Mouse (Mus musculus) right cerebral cortex, postnatal 10 days (tissue): ENCODE measurements around the gene Lrrc26.
A peak's percentile ranks its signal among the peaks of the same experiment; 100 is the strongest.
"Not testable (repeated sequence)": the region's sequence is repeated elsewhere in the genome, so short reads cannot be mapped to it uniquely, and the experiment has no call there.

Experiments
- DNase-seq, 2 experiments: peaks; one replicate each; pipeline ENCODE4 v3.0.0; 2021; ENCODE audit warnings: low spot score in 2 of 2

Gene Lrrc26

GRCm38 (mm10) chr2:25289651-25290050 lies at the start of gene Lrrc26:
Gene Lrrc26, plus strand, starts transcription at chr2:25289915.
- DNase-seq, result peak in 1 of 2 experiments; percentile 74

DNA sequence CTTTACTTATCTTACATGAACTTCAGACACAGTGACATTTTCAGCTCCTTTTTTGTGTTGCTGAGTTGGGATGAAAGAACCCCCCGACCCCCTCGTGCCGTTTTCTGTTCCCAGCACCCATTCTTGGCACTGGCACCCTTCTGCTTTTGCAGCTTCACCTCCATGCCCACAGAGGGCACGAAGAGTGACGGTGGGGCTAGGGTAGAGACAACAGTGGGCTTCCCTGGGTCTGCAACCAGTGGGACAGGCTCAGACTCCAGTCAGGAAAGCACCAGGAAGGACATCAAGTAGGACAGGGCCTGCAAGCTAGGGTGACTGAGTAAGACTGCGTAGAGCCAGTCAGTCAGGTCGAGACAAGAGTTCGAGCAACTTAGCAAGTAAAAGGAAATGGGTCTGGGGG lies 49.4 kb upstream of the Lrrc26 start:
- no peak for DNase-seq

DNA sequence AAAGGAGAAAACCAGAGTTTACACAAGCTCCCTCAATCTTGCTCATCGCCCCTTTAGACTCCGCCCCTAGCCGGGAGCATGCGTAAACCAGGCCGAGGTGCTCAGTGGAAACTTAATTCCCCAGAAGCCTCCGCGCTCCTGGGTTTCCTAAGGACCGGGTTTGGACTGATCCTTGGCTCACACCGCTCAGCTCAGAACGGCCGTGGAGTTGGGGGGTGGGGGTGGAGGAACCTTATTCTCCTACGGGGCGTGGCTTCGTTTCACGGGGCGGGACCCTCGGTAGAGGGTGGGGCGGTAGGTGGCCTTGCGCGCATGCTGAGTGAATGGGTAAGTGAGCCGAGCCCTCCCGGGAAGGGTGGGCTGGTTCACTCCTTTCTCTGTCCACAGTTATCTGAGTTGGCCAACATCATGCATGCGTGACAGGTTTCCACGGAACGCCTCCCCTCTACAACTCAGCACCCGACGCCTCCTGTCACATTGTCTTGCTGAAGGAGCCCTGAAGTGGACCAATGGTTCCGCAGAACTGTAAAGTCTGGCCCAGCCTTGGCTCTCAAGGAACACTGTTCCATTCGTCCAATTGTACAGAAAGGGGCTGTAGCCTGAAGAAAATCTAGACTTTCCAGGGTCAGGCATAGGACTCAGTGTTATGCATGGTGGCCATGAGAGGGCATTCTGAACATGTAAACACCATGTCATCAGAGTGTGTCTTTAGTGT lies 48.8 kb upstream of the Lrrc26 start:
- DNase-seq, result peak; percentile 82 to 84

DNA sequence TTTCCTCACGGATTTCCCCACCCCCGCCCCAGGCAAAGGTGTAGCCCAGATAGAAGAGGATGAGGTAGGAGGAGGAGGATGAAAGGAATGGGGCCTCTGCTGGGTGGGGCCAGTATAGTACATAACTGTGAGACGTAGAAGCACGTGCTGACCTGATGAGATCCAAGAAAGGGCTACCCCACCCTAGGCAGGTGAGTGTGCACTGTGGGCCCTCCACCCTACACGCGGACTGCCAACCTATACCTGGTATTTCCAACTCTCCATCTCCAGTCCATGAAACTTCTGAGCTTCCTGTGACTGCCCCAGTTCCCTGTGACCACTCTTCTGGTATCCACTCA lies 48.3 kb upstream of the Lrrc26 start:
- DNase-seq, result no peak

- peak; percentile 65 for DNase-seq
These were observed 47.6 kb upstream of the Lrrc26 start, which contains the start of the genes Rnf208 and Cysrt1 for GRCm38 (mm10) chr2:25242101-25242506. Gene Rnf208, plus strand, starts transcription at chr2:25242255. Gene Cysrt1, minus strand, starts transcription at chr2:25242452.

- no peak for DNase-seq
These were observed 46.4 kb upstream of the Lrrc26 start for GRCm38 (mm10) chr2:25243342-25243741.

GRCm38 (mm10) chr2:25244144-25244543 lies 45.6 kb upstream of the Lrrc26 start:
- DNase-seq, result no peak

DNA sequence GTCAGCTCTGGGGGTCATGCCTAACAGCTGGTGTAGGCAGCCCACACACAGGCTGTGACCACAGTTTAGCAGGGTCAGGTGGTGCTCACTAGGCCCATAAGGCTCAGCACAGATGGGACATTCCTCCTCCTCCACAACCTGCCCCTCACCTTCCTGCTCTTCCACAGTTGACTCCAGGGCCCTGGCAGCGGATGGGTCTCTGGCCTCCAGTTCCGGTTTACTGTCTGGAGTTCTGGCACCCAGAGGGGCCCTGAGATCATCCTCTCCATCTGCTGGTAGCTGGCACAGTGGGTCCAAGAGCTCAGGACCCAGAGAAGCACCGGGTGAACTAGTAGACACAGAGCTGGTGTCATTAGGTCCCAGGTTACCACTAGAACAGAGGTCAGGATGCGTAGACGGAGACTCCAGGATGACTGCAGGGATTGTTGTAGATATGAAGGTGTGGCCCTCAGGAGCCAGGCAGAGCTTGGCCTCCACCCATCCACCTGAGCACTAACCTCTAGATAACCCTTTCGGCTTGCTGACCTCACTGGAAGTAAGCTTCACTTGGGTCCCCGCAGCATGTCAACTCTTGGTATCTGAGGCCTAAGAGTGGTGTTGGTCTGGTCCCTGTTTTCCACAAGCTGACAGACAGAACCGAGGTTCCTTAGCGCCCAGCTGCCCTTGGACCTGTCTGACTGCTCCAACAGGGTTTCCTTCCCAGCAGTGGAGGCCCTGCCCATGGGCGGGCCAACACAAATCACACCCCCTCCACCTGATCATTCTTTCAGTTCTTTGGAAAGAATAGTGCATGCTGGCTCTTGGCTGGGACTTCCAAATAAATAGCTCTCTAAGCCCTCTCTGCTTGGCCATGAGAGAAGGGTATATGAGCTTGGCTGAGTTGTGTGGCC lies 43.3 kb upstream of the Lrrc26 start, which contains the start of gene AL732309.1:
Gene AL732309.1, minus strand, starts transcription at position 681 of the 890 bp plus-strand sequence.
- no peak for DNase-seq

DNA sequence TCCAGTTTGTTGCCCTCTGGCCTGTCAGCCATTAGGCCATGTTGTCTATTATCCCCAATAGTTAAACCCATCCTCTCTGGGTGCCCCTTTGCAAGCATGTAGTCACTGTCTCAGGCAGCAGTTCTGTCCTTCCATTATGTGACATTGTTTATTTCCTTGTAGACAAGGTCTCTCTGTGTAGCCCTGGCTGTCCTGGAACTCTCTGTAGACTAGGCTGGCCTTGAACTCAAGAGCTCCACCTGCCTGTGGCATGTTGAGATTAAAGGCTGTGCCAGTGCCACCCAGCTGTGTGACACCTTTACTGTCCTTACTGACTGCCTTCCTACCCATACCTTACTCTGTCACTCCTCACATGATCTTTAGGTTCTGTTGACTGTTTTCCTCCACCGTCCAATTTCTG lies 37.4 kb upstream of the Lrrc26 start:
- DNase-seq, result no peak

- peak; percentile 92 to 93 for DNase-seq
These were observed 34.4 kb upstream of the Lrrc26 start, which contains the start of gene Tmem203 for GRCm38 (mm10) chr2:25255284-25255779. Gene Tmem203, plus strand, starts transcription at chr2:25255439.

DNA sequence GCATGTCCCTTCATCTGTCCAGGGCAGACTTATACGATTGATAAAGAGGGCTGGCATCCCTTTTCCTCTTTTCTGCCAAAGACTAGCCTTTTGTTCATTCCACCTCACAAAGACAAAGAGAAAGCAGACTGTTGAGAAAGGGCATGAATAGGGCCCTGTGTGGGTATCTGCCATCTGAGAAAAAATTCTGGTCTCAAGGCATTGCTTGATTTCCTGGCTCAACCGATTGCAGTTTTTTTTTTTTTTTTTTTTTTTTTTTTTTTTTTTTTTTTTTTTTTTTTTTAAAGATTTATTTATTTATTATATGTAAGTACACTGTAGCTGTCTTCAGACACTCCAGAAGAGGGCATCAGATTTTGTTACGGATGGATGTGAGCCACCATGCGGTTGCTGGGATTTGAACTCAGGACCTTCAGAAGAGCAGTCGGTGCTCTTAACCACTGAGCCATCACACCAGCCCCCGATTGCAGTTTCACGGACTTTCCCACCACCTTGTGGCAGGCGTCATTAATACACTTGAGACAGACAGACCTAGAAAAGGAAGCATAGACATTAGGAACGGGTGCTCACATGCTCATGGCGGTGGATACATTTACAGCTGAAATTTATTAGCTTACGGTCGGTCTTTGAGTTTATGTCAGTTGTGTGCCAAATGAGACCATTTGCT lies 33.1 kb upstream of the Lrrc26 start:
- peak in 1 of 2 experiments; percentile 56 for DNase-seq

DNA sequence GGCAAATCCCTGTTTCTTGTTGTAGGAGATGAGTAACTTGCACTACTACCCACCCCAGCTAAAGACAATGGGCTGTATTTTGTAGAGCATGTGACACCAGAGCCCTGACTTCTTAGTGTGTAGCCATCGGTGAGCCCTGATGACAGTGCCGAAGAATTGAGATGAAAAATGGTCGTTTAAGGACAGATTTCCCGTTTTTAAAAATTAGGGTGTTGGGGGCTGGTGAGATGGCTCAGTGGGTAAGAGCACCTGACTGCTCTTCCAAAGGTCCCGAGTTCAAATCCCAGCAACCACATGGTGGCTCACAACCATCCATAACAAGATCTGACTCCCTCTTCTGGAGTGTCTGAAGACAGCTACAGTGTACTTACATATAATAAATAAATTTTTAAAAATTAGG lies 32.5 kb upstream of the Lrrc26 start:
- not testable (repeated sequence) for DNase-seq

DNA sequence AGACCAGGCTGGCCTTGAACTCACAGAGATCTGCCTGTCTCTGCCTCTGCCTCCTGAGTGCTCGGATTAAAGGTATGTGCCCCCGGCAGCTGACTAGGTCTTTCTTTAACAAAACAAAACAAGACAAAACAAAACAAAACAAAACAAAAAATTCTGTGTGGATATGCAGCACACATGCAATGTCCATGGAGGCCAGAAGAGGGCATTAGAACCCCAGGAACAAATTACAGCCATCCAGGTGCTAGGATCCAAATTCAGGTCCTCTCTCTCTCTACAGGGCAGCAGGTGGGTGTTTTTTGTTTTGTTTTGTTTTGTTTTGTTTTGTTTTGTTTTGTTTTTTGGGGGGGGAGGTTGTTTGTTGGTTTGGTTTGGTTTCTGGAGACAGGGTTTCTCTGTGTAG lies 30.8 kb upstream of the Lrrc26 start:
- no peak for DNase-seq

DNA sequence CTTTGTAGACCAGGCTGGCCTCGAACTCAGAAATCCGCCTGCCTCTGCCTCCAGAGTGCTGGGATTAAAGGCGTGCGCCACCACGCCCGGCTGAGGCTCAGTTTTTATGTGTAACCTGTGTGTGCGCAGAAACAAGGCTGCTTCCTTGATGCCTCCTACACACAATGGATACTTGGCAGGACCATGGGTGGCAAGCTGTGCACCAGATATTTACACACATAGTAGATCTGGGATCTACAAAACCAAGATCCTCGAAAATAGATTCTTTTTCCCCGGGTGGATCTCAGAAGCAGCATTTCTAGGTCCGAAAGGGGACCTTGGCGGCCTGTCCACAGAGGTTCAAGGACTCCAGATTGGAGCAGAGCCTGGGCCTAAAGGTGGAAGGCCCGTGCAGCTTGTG lies 27.8 kb upstream of the Lrrc26 start:
- DNase-seq, result no peak

DNA sequence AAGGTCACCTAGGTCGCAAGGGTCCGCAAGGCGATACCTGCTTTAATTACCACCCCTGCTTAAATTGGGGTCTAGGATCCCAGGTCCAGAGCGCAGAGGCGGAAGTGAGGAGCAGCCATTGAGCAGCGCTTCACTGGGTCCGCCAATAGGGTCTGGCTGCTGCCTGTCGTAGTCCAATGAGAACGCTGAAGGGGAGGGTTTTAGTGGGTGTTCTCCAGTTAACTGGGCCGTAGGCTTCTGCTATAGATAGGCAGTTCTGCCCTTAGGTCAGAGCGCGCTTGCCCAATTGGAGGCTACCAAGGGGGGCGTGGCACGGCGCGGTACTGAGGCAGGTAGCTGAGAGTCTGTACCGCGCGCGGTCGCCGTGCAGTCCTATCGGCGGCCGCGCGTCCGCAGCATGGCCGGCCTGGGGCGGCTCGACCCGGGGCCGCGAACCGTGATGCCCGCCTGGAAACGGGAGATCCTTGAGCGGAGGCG lies 27.4 kb upstream of the Lrrc26 start, which contains the start of gene Tprn:
Gene Tprn, plus strand, starts transcription at position 328 of the 477 bp plus-strand sequence.
- peak; percentile 96 to 99 for DNase-seq

- peak; percentile 58 to 65 for DNase-seq
These were observed 26.7 kb upstream of the Lrrc26 start for GRCm38 (mm10) chr2:25262795-25263622.

DNA sequence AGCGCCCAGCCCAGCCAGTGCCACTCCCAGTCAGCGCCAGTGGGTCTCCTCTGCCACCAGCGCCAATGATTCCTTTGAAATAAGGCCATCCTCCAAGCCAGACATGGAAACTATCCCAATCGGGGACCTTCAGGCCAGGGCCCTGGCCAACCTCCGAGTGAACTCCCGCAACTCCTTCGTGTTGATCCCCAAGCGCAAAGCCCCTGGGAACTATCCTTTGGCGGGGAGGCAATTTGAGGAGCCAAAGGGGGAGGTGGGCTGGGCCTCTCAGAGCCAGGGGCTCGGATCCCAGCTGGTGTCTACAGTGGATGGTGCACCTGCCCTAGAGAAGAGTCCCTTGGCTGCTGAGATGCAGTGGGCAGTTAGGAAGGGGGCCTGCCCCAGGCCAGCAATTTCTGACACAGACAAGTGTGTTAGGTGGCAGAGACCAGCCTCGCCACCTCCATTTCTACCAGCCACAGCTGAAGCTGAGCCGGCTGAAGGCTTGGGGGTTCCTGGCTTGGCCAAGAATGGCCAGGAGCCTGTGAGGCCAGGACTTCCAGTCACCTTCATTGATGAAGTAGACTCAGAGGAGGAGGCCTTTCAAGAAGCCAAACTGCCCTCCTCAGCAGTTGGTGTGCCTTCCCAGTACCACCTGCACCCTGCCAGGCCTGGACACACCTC lies 26.0 kb upstream of the Lrrc26 start:
- peak in 1 of 2 experiments; percentile 28 for DNase-seq

GRCm38 (mm10) chr2:25264286-25264660 lies 25.4 kb upstream of the Lrrc26 start:
- no peak for DNase-seq

GRCm38 (mm10) chr2:25264851-25265250 lies 24.9 kb upstream of the Lrrc26 start:
- no peak for DNase-seq
